Comparison of ENCODE assay signal across 11 mouse cellular contexts in the genomic region with DNA sequence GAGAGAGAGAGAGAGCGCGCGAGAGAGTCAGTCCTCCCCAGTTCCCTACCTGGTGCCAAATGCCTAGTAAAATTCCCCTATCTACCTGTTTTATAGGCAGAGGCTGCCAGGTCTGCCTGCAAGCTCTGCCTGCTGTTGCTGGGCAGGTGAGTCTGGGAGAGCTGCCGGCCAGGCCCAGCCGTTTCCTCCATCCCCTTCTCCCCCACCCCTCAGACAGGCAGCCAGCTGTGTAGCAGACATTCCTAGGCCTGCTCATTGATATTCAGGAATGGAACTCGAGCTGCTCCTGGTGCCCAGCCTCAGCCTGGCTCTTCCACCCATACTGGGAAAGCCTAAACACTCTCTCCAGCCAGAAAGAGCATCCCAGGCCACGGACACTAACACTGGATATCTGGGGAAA.
DNase-seq lines count a peak whose midpoint lies in the region; ATAC-seq lines count a peak whose summit lies in the region.
"Had no signal": no experiment of that assay in that cellular context is flagged by ENCODE, and none has a peak within 500 bp of the region (broad histone marks: within the 10 kb centered on the region; RNA-seq: fewer than 3 reads in every experiment).

No protein-coding gene starts in this region.

- H3K4me2 ChIP-seq in midbrain, embryonic 16.5 days (ENCODE audit: low read length), result no peak overlapping the region
- no peak overlapping the region for H3K4me2 ChIP-seq in hindbrain, embryonic 13.5 days

- no peaks in the 10 kb centered on the region for H3K27me3 ChIP-seq in midbrain, embryonic 10.5 days (ENCODE audit: low read depth, poor library complexity, severe bottlenecking)
- H3K27me3 ChIP-seq in midbrain, embryonic 16.5 days (ENCODE audit: control insufficient read depth, insufficient read depth, low read depth, low read length), result no peaks in the 10 kb centered on the region
- no peaks in the 10 kb centered on the region for H3K27me3 ChIP-seq in hindbrain, embryonic 13.5 days

- H3K4me3 ChIP-seq in midbrain, embryonic 10.5 days, result no peak overlapping the region
- no peak overlapping the region for H3K4me3 ChIP-seq in midbrain, embryonic 16.5 days (ENCODE audit: low read depth, low read length)
- H3K4me3 ChIP-seq in hindbrain, embryonic 13.5 days, result no peak overlapping the region
- H3K4me3 ChIP-seq: myocyte had no signal

- H3K9ac ChIP-seq in midbrain, embryonic 16.5 days (ENCODE audit: low read depth, low read length), result no peak overlapping the region
- no peak overlapping the region for H3K9ac ChIP-seq in hindbrain, embryonic 13.5 days
- H3K9ac ChIP-seq: liver, postnatal 0 days had no signal

- H3K36me3 ChIP-seq in midbrain, embryonic 10.5 days, result no peaks in the 10 kb centered on the region
- no peaks in the 10 kb centered on the region for H3K36me3 ChIP-seq in midbrain, embryonic 16.5 days (ENCODE audit: control insufficient read depth, insufficient read depth, low read length)
- H3K36me3 ChIP-seq in hindbrain, embryonic 13.5 days, result no peaks in the 10 kb centered on the region

- peaks cover 17% of the 10 kb centered on the region for H3K4me1 ChIP-seq in midbrain, embryonic 10.5 days
- peaks cover 3% of the 10 kb centered on the region; the same call in 1 of the 2 replicates for H3K4me1 ChIP-seq in midbrain, embryonic 16.5 days (ENCODE audit: control insufficient read depth, insufficient read depth, low read length)
- peaks cover 8% of the 10 kb centered on the region for H3K4me1 ChIP-seq in hindbrain, embryonic 13.5 days (replicated peaks)

- ATAC-seq in midbrain, embryonic 16.5 days, result no peak; the same call in 1 of the 2 replicates
- peak; percentile 43; the same call in 1 of the 2 replicates for ATAC-seq in hindbrain, embryonic 13.5 days (ENCODE audit: low FRiP score)
- no peak for ATAC-seq in inflammation-experienced regulatory T-cells, adult 6 months
- ATAC-seq: liver, postnatal 0 days had no signal

- peak; percentile 37 for DNase-seq in midbrain, embryonic 10.5 days (ENCODE audit: low spot score)
- DNase-seq in kidney, postnatal 14 days, result peak; percentile 65
- DNase-seq in layer of hippocampus, adult 9-11 months, result no peak
- no peak for DNase-seq in adrenal gland, adult 18-20 months (ENCODE audit: low spot score in 2 of 2)
- DNase-seq in heart, adult 9 months (ENCODE audit: low spot score in 2 of 2), result no peak
- DNase-seq: liver, postnatal 0 days had no signal

- no peaks in the 10 kb centered on the region for H3K9me3 ChIP-seq in midbrain, embryonic 10.5 days (replicated peaks)
- H3K9me3 ChIP-seq in midbrain, embryonic 16.5 days (replicated peaks; ENCODE audit: control insufficient read depth, low read length, poor library complexity, severe bottlenecking), result no peaks in the 10 kb centered on the region
- no peaks in the 10 kb centered on the region for H3K9me3 ChIP-seq in hindbrain, embryonic 13.5 days

- WGBS in midbrain, embryonic 10.5 days, result 40% methylated on average over 7 of the region's 7 CpGs
- WGBS in midbrain, embryonic 16.5 days, result 30% methylated on average over 7 of the region's 7 CpGs
- WGBS in hindbrain, embryonic 13.5 days, result 20% methylated on average over 5 of the region's 7 CpGs

- peak overlapping the region; percentile 65 for H3K27ac ChIP-seq in midbrain, embryonic 10.5 days (replicated peaks)
- H3K27ac ChIP-seq in midbrain, embryonic 16.5 days (ENCODE audit: low read length), result no peak overlapping the region
- H3K27ac ChIP-seq in hindbrain, embryonic 13.5 days, result no peak overlapping the region
- H3K27ac ChIP-seq: stomach, postnatal 0 days had no signal

Comparison
In these comparisons a context has a peak if more than half of its experiments do, and no peak if none do; other contexts are left out.
1. DNase-seq: peak in midbrain, embryonic 10.5 days (single experiment) and kidney, postnatal 14 days (single experiment); none in layer of hippocampus, adult 9-11 months (single experiment), adrenal gland, adult 18-20 months (0 of 2) and heart, adult 9 months (0 of 2).